Mouse (Mus musculus): ENCODE results near the gene Gm11114. TPM values are rescaled to one million over a fixed set of nuclear protein-coding genes. Genes with fewer than 3 reads are reported as not detected.

Gene Gm11114
- total RNA-seq (2021): not detected

- DNase-seq: no peak
These were observed at the start of gene Gm11114 for GRCm38 (mm10) chr9:85312473-85312872. TSS of gene Gm11114 (plus strand) at chr9:85312773.

- no peak for DNase-seq
These were observed 45.7 kb upstream of the Gm11114 start for GRCm38 (mm10) chr9:85266847-85267246.

GRCm38 (mm10) chr9:85274114-85274513, 38.5 kb upstream of the Gm11114 start:
- DNase-seq: no peak

GRCm38 (mm10) chr9:85302849-85303248, 9.7 kb upstream of the Gm11114 start:
- DNase-seq: no peak

- no peak for DNase-seq
These were observed 9.2 kb upstream of the Gm11114 start for GRCm38 (mm10) chr9:85303378-85303777.

GRCm38 (mm10) chr9:85316122-85316521, 3.5 kb downstream of the Gm11114 start:
- no peak for DNase-seq

- DNase-seq: no peak
These were observed 7.8 kb downstream of the Gm11114 start for GRCm38 (mm10) chr9:85320167-85320951.

GRCm38 (mm10) chr9:85324158-85324875, 11.7 kb downstream of the Gm11114 start:
- peak; percentile 51 for DNase-seq

- peak; percentile 22 for DNase-seq
These were observed 12.8 kb downstream of the Gm11114 start for GRCm38 (mm10) chr9:85325201-85325868.

- peak; percentile 67 for DNase-seq
These were observed 14.0 kb downstream of the Gm11114 start for GRCm38 (mm10) chr9:85326292-85327241.

GRCm38 (mm10) chr9:85327242-85328211, 15.0 kb downstream of the Gm11114 start, which contains the start of gene Tent5a:
TSS of gene Tent5a (minus strand) at chr9:85327348.
- peak; percentile 91 for DNase-seq

- DNase-seq: peak; percentile 95
These were observed 15.7 kb downstream of the Gm11114 start for GRCm38 (mm10) chr9:85328259-85328658.

GRCm38 (mm10) chr9:85331521-85331920, 18.9 kb downstream of the Gm11114 start:
- no peak for DNase-seq

- DNase-seq: no peak
These were observed 23.5 kb downstream of the Gm11114 start for GRCm38 (mm10) chr9:85336046-85336445.

GRCm38 (mm10) chr9:85340303-85340702, 27.7 kb downstream of the Gm11114 start:
- DNase-seq: no peak

GRCm38 (mm10) chr9:85342892-85343785, 30.6 kb downstream of the Gm11114 start:
- no peak for DNase-seq

GRCm38 (mm10) chr9:85347823-85348523, 35.4 kb downstream of the Gm11114 start:
- DNase-seq: no peak

GRCm38 (mm10) chr9:85355559-85355958, 43.0 kb downstream of the Gm11114 start:
- DNase-seq: no peak
